Mouse (Mus musculus): ENCODE measurements at regions not wholly inside any gene's neighbourhood (a gene's known extent, or its start where the extent isn't known, plus 50 kb on each side); places are given as distances from the start of the nearest gene placed in this dataset.
A peak's percentile ranks its signal among the peaks of the same experiment; 100 is the strongest.

GRCm38 (mm10) chr3:144378524-144379225 lies 173.7 kb upstream of the Lmo4 start:
- no peak for DNase-seq (ENCODE audit: low spot score in 2 of 2)

- DNase-seq (ENCODE audit: low spot score in 2 of 2) = no peak
Measured at GRCm38 (mm10) chr3:144377626-144378523, 172.9 kb upstream of the Lmo4 start.

GRCm38 (mm10) chr3:144376463-144377402 lies 171.7 kb upstream of the Lmo4 start:
- DNase-seq (ENCODE audit: low spot score in 2 of 2) = no peak

GRCm38 (mm10) chr3:144375725-144376412 lies 170.8 kb upstream of the Lmo4 start:
- DNase-seq (ENCODE audit: low spot score in 2 of 2) = no peak

- no peak for DNase-seq (ENCODE audit: low spot score in 2 of 2)
Measured at GRCm38 (mm10) chr3:144368300-144368699, 163.3 kb upstream of the Lmo4 start.

GRCm38 (mm10) chr3:144367766-144368116 lies 162.7 kb upstream of the Lmo4 start:
- no peak for DNase-seq (ENCODE audit: low spot score in 2 of 2)

GRCm38 (mm10) chr3:144366976-144367765 lies 162.2 kb upstream of the Lmo4 start:
- peak; percentile 39 to 49 for DNase-seq (ENCODE audit: low spot score in 2 of 2)

- no peak for DNase-seq (ENCODE audit: low spot score in 2 of 2)
Measured at GRCm38 (mm10) chr3:144365894-144366293, 160.9 kb upstream of the Lmo4 start.

GRCm38 (mm10) chr3:144362472-144362871 lies 157.5 kb upstream of the Lmo4 start:
- peak in 1 of 2 experiments; percentile 24 for DNase-seq (ENCODE audit: low spot score in 2 of 2)

GRCm38 (mm10) chr3:144361203-144361978 lies 156.4 kb upstream of the Lmo4 start:
- DNase-seq (ENCODE audit: low spot score in 2 of 2) = no peak

- no peak for DNase-seq (ENCODE audit: low spot score in 2 of 2)
Measured at GRCm38 (mm10) chr3:144356948-144357295, 151.9 kb upstream of the Lmo4 start.

- no peak for DNase-seq (ENCODE audit: low spot score in 2 of 2)
Measured at GRCm38 (mm10) chr3:144356103-144356947, 151.3 kb upstream of the Lmo4 start.

- DNase-seq (ENCODE audit: low spot score in 2 of 2) = no peak
Measured at GRCm38 (mm10) chr3:144352559-144352958, 147.5 kb upstream of the Lmo4 start.

GRCm38 (mm10) chr3:144348431-144348830 lies 143.4 kb upstream of the Lmo4 start:
- DNase-seq (ENCODE audit: low spot score in 2 of 2) = peak in 1 of 2 experiments; percentile 23

GRCm38 (mm10) chr3:144335237-144335636 lies 130.2 kb upstream of the Lmo4 start:
- no peak for DNase-seq (ENCODE audit: low spot score in 2 of 2)

GRCm38 (mm10) chr3:144334201-144334600 lies 129.2 kb upstream of the Lmo4 start:
- no peak for DNase-seq (ENCODE audit: low spot score in 2 of 2)

- no peak for DNase-seq (ENCODE audit: low spot score in 2 of 2)
Measured at GRCm38 (mm10) chr3:144332353-144332752, 127.3 kb upstream of the Lmo4 start.

- peak in 1 of 2 experiments; percentile 17 for DNase-seq (ENCODE audit: low spot score in 2 of 2)
Measured at GRCm38 (mm10) chr3:144329117-144329516, 124.1 kb upstream of the Lmo4 start.

All from frontal cortex, postnatal 36 days (tissue).